Mouse (Mus musculus) kidney, embryonic 16.5 days (tissue): ENCODE measurements around the gene Gm1979. TPM values are rescaled to one million over a fixed set of nuclear protein-coding genes. Genes with fewer than 3 reads are reported as not detected.

Experiments
- polyA plus RNA-seq: library from polyadenylated mRNA; unstranded; fragments of >200 nt; fragmentation: Nextera tagmentation; extraction: Ambion mirVana; gene quantifications from 2 replicates; pipeline ENCODE4 v1.2.1, GENCODE M21; 2015

The Gm1979 gene
- polyA plus RNA-seq, 1 experiment from 2014 or later, result not detected

Other genes starting within 250 kb of the Gm1979 start
- gene Actr3b, start 244.8 kb downstream of the Gm1979 start, polyA plus RNA-seq, result 4.9 and 6.2 TPM in 2 replicates
- not detected in 2 replicates for gene Gm21663, start 62.4 kb downstream of the Gm1979 start, polyA plus RNA-seq
- not detected in 2 replicates for gene Gm21671, start 50.4 kb downstream of the Gm1979 start, polyA plus RNA-seq
- 0.05 TPM in 1 of 2 replicates, not detected in the other for gene Gm21680, start 32.1 kb downstream of the Gm1979 start, polyA plus RNA-seq
- not detected in 2 replicates for gene Gm21698, start 16.1 kb downstream of the Gm1979 start, polyA plus RNA-seq
- not detected in 2 replicates for gene Gm5862, start 18.1 kb upstream of the Gm1979 start, polyA plus RNA-seq
- not detected in 2 replicates for gene Speer4a, start 34.8 kb upstream of the Gm1979 start, polyA plus RNA-seq
- gene Gm7347, start 53.8 kb upstream of the Gm1979 start, polyA plus RNA-seq, result not detected in 2 replicates
- not detected in 2 replicates for gene Gm10471, start 84.5 kb upstream of the Gm1979 start, polyA plus RNA-seq
- not detected in 2 replicates for gene 5031410I06Rik, start 100.6 kb upstream of the Gm1979 start, polyA plus RNA-seq
- gene Gm10220, start 116.6 kb upstream of the Gm1979 start, polyA plus RNA-seq, result 0.06 TPM in 1 of 2 replicates, not detected in the other